Mouse (Mus musculus): ENCODE measurements around the gene Ccnjl. TPM values are rescaled to one million over a fixed set of nuclear protein-coding genes. Genes with fewer than 3 reads are reported as not detected.
A peak's percentile ranks its signal among the peaks of the same experiment; 100 is the strongest.

Gene Ccnjl
- total and polyA plus RNA-seq, 2 experiments: 0.09 to 0.10 TPM

DNA sequence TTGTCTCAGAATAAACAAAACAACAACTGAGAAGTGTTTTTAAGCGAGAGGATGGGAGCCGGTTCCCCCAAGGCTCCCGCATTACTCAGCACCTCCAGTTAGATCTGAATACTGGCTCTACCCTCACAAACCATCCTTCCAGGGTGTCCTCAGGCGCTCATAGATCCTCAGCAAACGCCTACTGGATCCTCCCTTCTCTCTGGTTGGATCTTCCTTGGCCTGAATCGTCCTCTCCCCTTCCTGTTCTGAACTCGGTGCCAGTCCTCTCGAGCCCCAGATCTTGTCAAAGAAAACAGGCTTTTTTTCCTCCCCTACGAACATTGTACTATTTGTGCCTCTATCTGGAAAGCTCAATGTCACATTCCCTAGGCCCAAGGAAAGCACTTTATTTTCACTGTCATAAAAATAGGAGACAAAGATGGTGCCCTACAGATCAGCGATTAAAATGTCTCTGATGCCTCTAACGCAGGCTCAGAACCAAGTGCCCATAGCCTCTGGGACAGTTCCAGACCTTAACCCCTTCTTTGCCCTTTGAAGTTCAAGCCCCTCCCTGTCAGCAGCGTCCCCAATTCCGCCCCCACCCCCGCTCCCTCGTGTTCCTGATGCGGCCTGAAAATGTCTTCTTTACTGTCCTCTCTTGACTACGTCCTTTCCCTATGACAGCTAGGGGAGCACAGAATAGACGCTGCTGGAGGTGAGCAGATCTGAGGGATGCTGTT is 98.5 kb downstream of the Ccnjl start:
- TF ChIP-seq CTCF (IDR thresholded peaks at IDR 0.05; ENCODE audit: low read depth, low read length) (no peak), POLR2A (IDR thresholded peaks at IDR 0.05; ENCODE audit: extremely low read depth, insufficient read depth, low read length) (no peak)
- no peak overlapping the region for H3K9ac ChIP-seq (ENCODE audit: low read depth, low read length)
- 47% methylated on average over 18 of the region's 18 CpGs for WGBS

GRCm38 (mm10) chr11:43631645-43632044 is 103.1 kb downstream of the Ccnjl start:
- no peaks in the 10 kb centered on the region for H3K27me3 ChIP-seq (ENCODE audit: control insufficient read depth, insufficient read depth, low read length)
- no peaks in the 10 kb centered on the region for H3K36me3 ChIP-seq (ENCODE audit: control insufficient read depth, insufficient read depth, low read length)
- TF ChIP-seq POLR2A (IDR thresholded peaks at IDR 0.05; ENCODE audit: extremely low read depth, insufficient read depth, low read length) (no peak), CTCF (IDR thresholded peaks at IDR 0.05; ENCODE audit: low read depth, low read length) (no peak)
- H3K79me2 ChIP-seq (ENCODE audit: control insufficient read depth, insufficient read depth, low read length): no peaks in the 10 kb centered on the region
- no peak overlapping the region for H3K27ac ChIP-seq (replicated peaks; ENCODE audit: insufficient read depth, low read depth, low read length)
- H3K4me3 ChIP-seq (ENCODE audit: insufficient read depth, low read depth, low read length): no peak overlapping the region
- H3K4me1 ChIP-seq (ENCODE audit: control insufficient read depth, insufficient read depth, low read length): peaks cover 4% of the 10 kb centered on the region; the same call in 1 of the 2 replicates
- DNase-seq (ENCODE audit: extremely low read depth, low read depth, low spot score): peak; percentile 64
- H3K9ac ChIP-seq (ENCODE audit: low read depth, low read length): no peak overlapping the region
- WGBS: 40% methylated on average over 9 of the region's 9 CpGs

More for the DNA sequence above, 98.5 kb downstream of the Ccnjl start:
- Histone ChIP-seq H3K4me1 (ENCODE audit: control insufficient read depth, insufficient read depth, low read length) (peaks cover 9% of the 10 kb centered on the region), H3K36me3 (ENCODE audit: control insufficient read depth, insufficient read depth, low read length) (no peaks in the 10 kb centered on the region), H3K27me3 (ENCODE audit: control insufficient read depth, insufficient read depth, low read length) (no peaks in the 10 kb centered on the region), H3K4me3 (ENCODE audit: insufficient read depth, low read depth, low read length) (no peak overlapping the region), H3K79me2 (ENCODE audit: control insufficient read depth, insufficient read depth, low read length) (no peaks in the 10 kb centered on the region), H3K27ac (replicated peaks; ENCODE audit: insufficient read depth, low read depth, low read length) (peak overlapping the region; percentile 66)
- DNase-seq (ENCODE audit: extremely low read depth, low read depth, low spot score): no peak

DNA sequence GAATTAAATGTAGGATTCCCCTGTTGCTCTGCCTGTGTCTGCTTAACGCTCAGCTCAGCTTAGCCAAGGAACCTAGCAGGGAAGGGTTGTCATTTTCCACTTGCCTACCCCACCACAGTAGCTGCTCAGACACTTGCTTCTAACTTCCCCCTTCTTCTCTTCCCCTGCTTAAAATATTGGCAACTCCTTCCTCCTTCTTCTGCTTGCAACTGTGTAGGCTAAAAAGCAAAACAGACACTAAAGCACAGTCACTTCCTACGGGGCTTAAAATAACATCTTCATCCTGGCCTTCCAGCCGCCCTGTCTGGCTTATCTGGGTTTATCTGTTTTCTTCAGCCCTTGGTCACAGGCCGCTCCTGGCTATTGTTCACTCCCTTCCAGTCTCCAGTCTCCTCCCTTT is 104.0 kb downstream of the Ccnjl start:
- WGBS: 72% methylated on average over 4 of the region's 4 CpGs
- Histone ChIP-seq H3K27ac (replicated peaks; ENCODE audit: insufficient read depth, low read depth, low read length) (no peak overlapping the region), H3K36me3 (ENCODE audit: control insufficient read depth, insufficient read depth, low read length) (no peaks in the 10 kb centered on the region)

DNA sequence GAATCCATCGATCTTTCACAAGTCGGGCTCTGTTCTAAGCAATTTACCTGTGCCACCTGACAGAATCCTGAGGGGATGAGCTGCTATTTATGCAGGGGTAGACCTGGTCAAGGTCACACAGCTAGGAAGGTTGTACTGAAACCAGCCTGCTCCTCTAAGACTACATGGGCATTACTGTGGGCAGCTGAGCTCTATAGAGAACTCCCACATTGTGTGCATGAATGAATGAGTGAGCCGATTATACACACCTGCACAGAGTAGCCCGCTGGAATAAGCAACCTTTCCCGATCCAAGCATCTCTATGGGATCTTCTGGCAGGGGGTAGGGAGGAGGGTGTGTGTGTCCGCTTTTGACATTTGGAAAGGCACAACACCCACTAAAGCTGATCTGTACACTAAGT is 104.6 kb downstream of the Ccnjl start:
- Histone ChIP-seq H3K36me3 (ENCODE audit: control insufficient read depth, insufficient read depth, low read length) (no peaks in the 10 kb centered on the region), H3K4me3 (ENCODE audit: insufficient read depth, low read depth, low read length) (no peak overlapping the region), H3K79me2 (ENCODE audit: control insufficient read depth, insufficient read depth, low read length) (no peaks in the 10 kb centered on the region), H3K27ac (replicated peaks; ENCODE audit: insufficient read depth, low read depth, low read length) (no peak overlapping the region), H3K9ac (ENCODE audit: low read depth, low read length) (no peak overlapping the region), H3K4me1 (ENCODE audit: control insufficient read depth, insufficient read depth, low read length) (peaks cover 5% of the 10 kb centered on the region), H3K27me3 (ENCODE audit: control insufficient read depth, insufficient read depth, low read length) (no peaks in the 10 kb centered on the region)
- 83% methylated on average over 6 of the region's 6 CpGs for WGBS
- no peak for DNase-seq (ENCODE audit: extremely low read depth, low read depth, low spot score)
- TF ChIP-seq CTCF (IDR thresholded peaks at IDR 0.05; ENCODE audit: low read depth, low read length): no peak
- no peak for TF ChIP-seq POLR2A (IDR thresholded peaks at IDR 0.05; ENCODE audit: extremely low read depth, insufficient read depth, low read length)

More for the DNA sequence above, 104.0 kb downstream of the Ccnjl start:
- no peak overlapping the region for H3K9ac ChIP-seq (ENCODE audit: low read depth, low read length)
- DNase-seq (ENCODE audit: extremely low read depth, low read depth, low spot score): no peak
- TF ChIP-seq POLR2A (IDR thresholded peaks at IDR 0.05; ENCODE audit: extremely low read depth, insufficient read depth, low read length) (no peak), CTCF (IDR thresholded peaks at IDR 0.05; ENCODE audit: low read depth, low read length) (no peak)
- H3K4me1 ChIP-seq (ENCODE audit: control insufficient read depth, insufficient read depth, low read length): peaks cover 4% of the 10 kb centered on the region; the same call in 1 of the 2 replicates
- no peak overlapping the region for H3K4me3 ChIP-seq (ENCODE audit: insufficient read depth, low read depth, low read length)
- no peaks in the 10 kb centered on the region for H3K27me3 ChIP-seq (ENCODE audit: control insufficient read depth, insufficient read depth, low read length)
- H3K79me2 ChIP-seq (ENCODE audit: control insufficient read depth, insufficient read depth, low read length): no peaks in the 10 kb centered on the region

- Histone ChIP-seq H3K9ac (ENCODE audit: low read depth, low read length) (no peak overlapping the region), H3K36me3 (ENCODE audit: control insufficient read depth, insufficient read depth, low read length) (no peaks in the 10 kb centered on the region), H3K27me3 (ENCODE audit: control insufficient read depth, insufficient read depth, low read length) (no peaks in the 10 kb centered on the region), H3K4me1 (ENCODE audit: control insufficient read depth, insufficient read depth, low read length) (peaks cover 9% of the 10 kb centered on the region), H3K79me2 (ENCODE audit: control insufficient read depth, insufficient read depth, low read length) (no peaks in the 10 kb centered on the region), H3K4me3 (ENCODE audit: insufficient read depth, low read depth, low read length) (no peak overlapping the region), H3K27ac (replicated peaks; ENCODE audit: insufficient read depth, low read depth, low read length) (no peak overlapping the region)
- WGBS: 50% methylated on average over 19 of the region's 19 CpGs
- DNase-seq (ENCODE audit: extremely low read depth, low read depth, low spot score): no peak
- no peak for TF ChIP-seq POLR2A (IDR thresholded peaks at IDR 0.05; ENCODE audit: extremely low read depth, insufficient read depth, low read length)
- TF ChIP-seq CTCF (IDR thresholded peaks at IDR 0.05; ENCODE audit: low read depth, low read length): no peak
These were observed 105.2 kb downstream of the Ccnjl start for GRCm38 (mm10) chr11:43633658-43634401.

Other genes starting within 250 kb of the Ccnjl start
- gene Pttg1, start 102.5 kb upstream of the Ccnjl start, total RNA-seq (2014; rRNA removed): 40.0 and 45.4 TPM in 2 replicates
- gene Pttg1, start 102.5 kb upstream of the Ccnjl start, polyA plus RNA-seq (2012; rRNA removed): 12.0 and 17.7 TPM in 2 replicates
- 11.8 and 13.2 TPM in 2 replicates for gene Slu7, start 95.0 kb upstream of the Ccnjl start, total RNA-seq (2014; rRNA removed)
- 1.7 and 2.4 TPM in 2 replicates for gene Slu7, start 95.0 kb upstream of the Ccnjl start, polyA plus RNA-seq (2012; rRNA removed)
- 1.2 and 1.5 TPM in 2 replicates for gene C1qtnf2, start 54.5 kb upstream of the Ccnjl start, total RNA-seq (2014; rRNA removed)
- 1.4 and 2.6 TPM in 2 replicates for gene C1qtnf2, start 54.5 kb upstream of the Ccnjl start, polyA plus RNA-seq (2012; rRNA removed)
- not detected in 2 replicates for gene 4933415A04Rik, start 58.3 kb downstream of the Ccnjl start, total RNA-seq (2014; rRNA removed)
- gene 4933415A04Rik, start 58.3 kb downstream of the Ccnjl start, polyA plus RNA-seq (2012; rRNA removed): not detected in 2 replicates
- not detected in 2 replicates for gene Fabp6, start 72.8 kb downstream of the Ccnjl start, total RNA-seq (2014; rRNA removed)
- gene Fabp6, start 72.8 kb downstream of the Ccnjl start, polyA plus RNA-seq (2012; rRNA removed): not detected in 2 replicates
- 11.2 and 12.1 TPM in 2 replicates for gene Pwwp2a, start 153.2 kb downstream of the Ccnjl start, total RNA-seq (2014; rRNA removed)
- gene Pwwp2a, start 153.2 kb downstream of the Ccnjl start, polyA plus RNA-seq (2012; rRNA removed): 5.5 and 9.3 TPM in 2 replicates
- gene Ttc1, start 219.2 kb downstream of the Ccnjl start, total RNA-seq (2014; rRNA removed): 13.9 and 15.8 TPM in 2 replicates
- 5.9 and 6.4 TPM in 2 replicates for gene Ttc1, start 219.2 kb downstream of the Ccnjl start, polyA plus RNA-seq (2012; rRNA removed)